Mouse (Mus musculus): Measurements from ENCODE around the gene Hdac10. TPM values are rescaled to one million over a fixed set of nuclear protein-coding genes. Genes with fewer than 3 reads are reported as not detected.
A peak's percentile ranks its signal among the peaks of the same experiment; 100 is the strongest.

The Hdac10 gene
- total RNA-seq, 2 experiments from 2014 or later = 15.2 to 15.8 TPM

- peak; percentile 76 to 88 for DNase-seq (ENCODE audit: low spot score in 2 of 2)
Observed at GRCm38 (mm10) chr15:89075478-89076147, 52.9 kb downstream of the Hdac10 start.

DNA sequence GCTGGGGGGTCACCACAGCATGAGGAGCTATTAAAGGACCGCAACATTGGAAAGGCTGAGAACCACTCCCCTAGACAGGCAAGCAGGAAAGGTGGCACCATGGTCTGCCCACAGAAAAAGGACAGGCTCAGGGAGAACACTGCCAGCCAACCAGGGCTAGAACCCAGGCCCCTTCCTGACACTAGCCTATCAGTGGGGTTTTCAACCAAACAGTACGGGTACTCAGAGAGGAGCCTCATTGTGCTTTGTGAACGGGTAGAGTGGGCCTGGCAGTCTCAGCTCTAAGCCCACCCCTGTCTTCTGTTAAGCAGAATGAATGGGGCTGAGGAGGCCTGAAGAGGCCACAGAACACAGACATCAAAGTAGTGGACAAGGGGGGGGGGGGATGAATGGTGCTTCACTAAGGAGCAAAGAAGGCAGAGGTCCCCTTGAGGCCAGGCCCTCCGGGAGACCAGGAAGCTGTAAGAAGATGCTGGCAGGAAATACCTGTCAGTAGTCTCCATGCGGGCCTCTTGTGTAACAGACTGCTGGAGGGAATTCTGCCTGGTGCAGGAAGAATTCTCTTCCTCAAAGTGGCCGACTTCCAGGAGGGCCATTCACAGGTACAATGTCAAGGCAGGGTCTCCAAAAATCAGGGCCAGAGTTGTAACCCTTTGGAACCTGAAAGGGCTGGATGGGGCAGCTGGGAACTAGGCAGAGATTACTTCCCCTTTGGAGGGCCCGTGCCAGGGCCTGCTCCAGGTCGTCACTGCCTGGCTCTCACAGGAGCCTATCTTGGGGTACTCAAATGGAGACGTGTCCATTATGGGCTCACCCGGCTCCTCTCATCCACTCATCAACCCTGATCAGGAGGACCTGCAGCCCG is 53.7 kb downstream of the Hdac10 start, which contains the start of gene Trabd:
Gene Trabd, plus strand, starts transcription at position 512 of the 865 bp plus-strand sequence.
- DNase-seq (ENCODE audit: low spot score in 2 of 2) = no peak

GRCm38 (mm10) chr15:89073993-89074603 is 54.4 kb downstream of the Hdac10 start:
- no peak for DNase-seq (ENCODE audit: low spot score in 2 of 2)

Small RNA genes lying within 50 kb of the gene (microRNA-seq; reads per million reads assigned to microRNA genes)
- gene Mir7118 = 0.25 to 1.3 reads per million in 2 experiments

Other genes starting within 250 kb of the Hdac10 start
- 1 to 10 TPM in 1 of 2 experiments, under 1 TPM in 1; 0.87 to 2.2 TPM for gene Ttll8, start 174.3 kb downstream of the Hdac10 start, total RNA-seq (2021)
- 100 to 1,000 TPM; 101 to 104 TPM for gene Mlc1, start 149.7 kb downstream of the Hdac10 start, total RNA-seq (2021)
- gene Mov10l1, start 145.8 kb downstream of the Hdac10 start, total RNA-seq (2021) = not detected
- gene Panx2, start 69.0 kb downstream of the Hdac10 start, total RNA-seq (2021) = 100 to 1,000 TPM; 107 to 114 TPM
- 10 to 100 TPM; 20.8 to 20.9 TPM for gene Trabd, start 53.6 kb downstream of the Hdac10 start, total RNA-seq (2021)
- 10 to 100 TPM; 20.1 to 23.0 TPM for gene Selenoo, start 39.6 kb downstream of the Hdac10 start, total RNA-seq (2021)
- 10 to 100 TPM; 31.4 to 34.6 TPM for gene Tubgcp6, start 5.6 kb downstream of the Hdac10 start, total RNA-seq (2021)
- 1 to 10 TPM; 7.4 to 9.2 TPM for gene Mapk12, start 12.0 kb upstream of the Hdac10 start, total RNA-seq (2021)
- gene Mapk11, start 20.9 kb upstream of the Hdac10 start, total RNA-seq (2021) = 10 to 100 TPM; 49.1 to 55.1 TPM
- 10 to 100 TPM; 47.3 to 54.9 TPM for gene Plxnb2, start 52.1 kb upstream of the Hdac10 start, total RNA-seq (2021)
- gene Dennd6b, start 67.8 kb upstream of the Hdac10 start, total RNA-seq (2021) = 10 to 100 TPM; 45.9 to 52.9 TPM
- gene Ppp6r2, start 82.9 kb upstream of the Hdac10 start, total RNA-seq (2021) = 100 to 1,000 TPM; 155 to 157 TPM
- gene Sbf1, start 186.6 kb upstream of the Hdac10 start, total RNA-seq (2021) = 100 to 1,000 TPM; 204 to 220 TPM
- not detected for gene Adm2, start 194.0 kb upstream of the Hdac10 start, total RNA-seq (2021)
- not detected for gene Miox, start 205.7 kb upstream of the Hdac10 start, total RNA-seq (2021)
- gene Lmf2, start 227.0 kb upstream of the Hdac10 start, total RNA-seq (2021) = 10 to 100 TPM; 17.8 to 21.2 TPM
- 100 to 1,000 TPM; 111 to 119 TPM for gene Ncaph2, start 227.0 kb upstream of the Hdac10 start, total RNA-seq (2021)
- 10 to 100 TPM; 27.7 to 28.6 TPM for gene Sco2, start 245.1 kb upstream of the Hdac10 start, total RNA-seq (2021)
- gene Tymp, start 248.3 kb upstream of the Hdac10 start, total RNA-seq (2021) = 1 to 10 TPM; 1.5 TPM

Data from left cerebral cortex, adult 18-20 months (tissue).